Mouse (Mus musculus) cerebral cortex, adult 2 months (tissue): Measurements from ENCODE around the gene Srpk3.

Experiments used
- WGBS: fragments of 180-500 bp; shearing (Covaris S2); methylation state at CpG from one replicate; pipeline ENCODE4 v1.1.7; 2018; 5-methylcytosine and 5-hydroxymethylcytosine counted together

The Srpk3 gene

DNA sequence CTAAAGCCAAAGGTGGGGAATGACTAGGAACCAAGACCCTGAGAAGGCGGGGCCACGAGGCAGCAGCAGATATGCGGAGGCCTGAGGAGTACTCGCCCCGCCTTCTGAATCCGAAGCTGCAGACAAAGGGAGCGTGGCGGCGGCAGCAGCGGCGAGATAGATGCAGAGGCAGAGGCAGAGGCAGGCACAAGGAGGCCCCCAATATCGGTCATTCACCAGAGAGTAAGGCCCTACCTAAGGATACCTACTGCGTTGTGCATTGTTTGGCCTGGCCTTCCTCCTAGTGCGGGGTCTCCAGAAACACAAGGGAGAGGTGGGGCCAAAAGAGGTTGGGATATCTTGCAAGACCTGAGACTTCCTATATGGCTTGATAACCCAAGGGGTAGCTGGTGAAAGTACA, 40.9 kb downstream of the Srpk3 start:
- 20% methylated on average over 14 of the region's 14 CpGs for WGBS

DNA sequence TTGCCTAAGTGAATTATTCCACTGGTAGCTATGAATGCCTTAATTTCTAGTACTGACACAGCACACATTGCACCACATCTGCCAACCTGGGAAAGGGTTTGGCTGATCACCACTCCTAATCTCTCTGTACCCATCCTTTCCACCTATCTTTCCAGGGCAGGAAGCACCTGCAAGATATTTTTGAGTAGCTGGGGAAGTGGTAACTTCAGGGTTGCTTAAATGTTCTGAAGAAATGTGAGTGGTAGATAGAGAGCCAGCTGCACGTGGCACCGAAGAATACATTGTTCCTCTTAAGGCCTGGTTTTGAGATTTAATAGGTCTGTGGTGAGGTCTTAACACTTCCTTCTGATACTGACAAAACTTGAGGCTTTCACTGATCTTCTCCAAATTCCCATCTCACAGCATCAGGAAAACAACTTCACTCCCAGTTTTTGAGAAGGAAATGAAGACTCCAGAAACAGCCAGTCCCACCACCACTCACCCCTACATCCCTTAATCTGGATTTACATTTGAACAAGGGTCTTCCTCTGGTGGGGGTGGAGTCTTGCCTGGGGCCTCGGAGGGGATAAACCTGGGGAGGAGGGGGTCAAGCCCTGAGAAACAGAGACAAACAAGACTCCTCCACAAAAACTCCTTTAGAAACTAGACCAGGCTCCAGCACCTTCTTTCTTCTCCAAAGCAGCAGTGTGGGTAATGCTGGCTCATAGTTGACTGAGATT, 42.5 kb downstream of the Srpk3 start:
- WGBS, result 55% methylated on average over 3 of the region's 3 CpGs

DNA sequence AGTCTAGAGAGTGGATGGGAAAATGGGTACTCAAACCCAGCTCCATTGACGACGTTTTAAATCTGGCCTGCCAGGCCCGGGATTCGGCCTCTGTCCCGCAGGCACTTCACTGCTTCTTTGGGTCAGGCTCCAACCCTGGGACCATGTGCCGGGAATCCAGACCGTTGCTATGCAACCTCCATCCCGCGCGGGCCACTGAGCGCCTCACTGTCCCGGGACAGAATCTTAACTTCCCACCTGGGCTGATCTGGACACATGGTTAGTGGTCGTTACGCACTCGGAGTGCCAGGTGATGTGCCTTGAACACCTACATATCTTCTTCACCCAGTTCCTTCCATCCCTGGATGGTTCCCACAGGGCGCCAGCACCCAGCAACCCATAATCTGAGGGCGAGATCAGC, 49.5 kb downstream of the Srpk3 start:
- WGBS, result 2% methylated on average over 17 of the region's 17 CpGs

DNA sequence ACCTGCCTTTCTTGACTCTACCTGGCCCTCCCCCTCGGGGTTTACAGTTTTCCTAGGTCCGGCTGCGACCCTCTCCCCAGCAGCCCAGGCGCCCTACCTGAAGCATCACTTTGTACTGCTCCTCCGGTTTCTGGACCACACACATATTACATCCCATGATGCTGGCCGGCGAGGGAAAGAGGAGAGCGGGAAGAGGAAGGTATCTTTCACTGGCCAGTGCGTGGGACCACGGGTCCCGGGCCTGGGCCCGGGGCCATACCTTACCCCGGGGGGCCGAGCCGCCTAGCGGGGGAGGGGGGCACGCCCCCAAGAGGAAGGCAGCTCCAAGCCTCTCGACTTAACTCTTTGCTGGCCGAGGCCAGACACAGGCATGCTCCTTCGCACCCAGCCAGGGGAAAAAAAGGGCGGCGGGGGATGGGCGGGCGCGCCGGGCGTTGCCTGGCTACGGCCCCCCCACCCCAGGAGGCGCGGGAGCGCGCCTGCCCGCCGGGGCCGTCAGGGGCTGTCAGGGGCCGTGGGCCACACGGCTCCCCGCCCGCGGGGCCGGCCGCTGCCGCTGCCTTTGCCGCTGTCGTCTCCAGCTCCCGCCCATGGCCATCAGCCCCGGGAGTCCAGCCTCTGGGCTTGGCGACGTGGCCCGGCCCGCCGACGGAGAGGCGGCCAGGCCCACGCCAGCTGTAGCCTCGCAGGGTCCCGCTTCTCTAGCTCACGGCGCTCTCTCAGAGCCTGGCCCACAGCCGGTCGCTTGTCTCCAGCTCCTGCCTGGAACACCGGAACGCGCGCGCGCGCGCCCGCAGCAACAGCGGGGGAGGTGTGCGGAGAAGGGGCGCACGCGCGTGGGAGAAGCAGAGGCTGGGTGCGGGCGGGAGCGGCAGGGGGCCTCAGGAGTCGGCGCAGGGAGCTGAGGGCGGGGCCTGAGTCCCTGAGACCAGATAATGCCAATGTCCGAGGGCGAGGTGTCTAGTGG, 50.3 kb downstream of the Srpk3 start, which contains the start of gene Pdzd4:
Gene Pdzd4, minus strand, starts transcription at position 785 of the 967 bp plus-strand sequence.
- 3% methylated on average over 55 of the region's 84 CpGs for WGBS
